Mouse (Mus musculus): ENCODE measurements at regions not wholly inside any gene's neighbourhood (a gene's known extent, or its start where the extent isn't known, plus 50 kb on each side); places are given as distances from the start of the nearest gene placed in this dataset.

- Histone ChIP-seq H3K36me3 (ENCODE audit: control insufficient read depth, insufficient read depth, low read length) (no peaks in the 10 kb centered on the region), H3K27me3 (ENCODE audit: control insufficient read depth, insufficient read depth, low read length) (no peaks in the 10 kb centered on the region), H3K4me1 (ENCODE audit: control insufficient read depth, insufficient read depth, insufficient read length) (no peaks in the 10 kb centered on the region), H3K4me3 (ENCODE audit: extremely low read depth, insufficient read depth, insufficient read length) (no peak overlapping the region), H3K27ac (ENCODE audit: insufficient read depth, low read length) (no peak overlapping the region)
- no peak for DNase-seq (ENCODE audit: low read depth in 1 of 2, low spot score in 2 of 2)
- TF ChIP-seq POLR2A (IDR thresholded peaks at IDR 0.05; ENCODE audit: low read depth, low read length) (no peak), CTCF (IDR thresholded peaks at IDR 0.05; ENCODE audit: extremely low read depth, insufficient read depth, insufficient read length, insufficient replicate concordance) (no peak)
- WGBS = 88% methylated on average over 6 of the region's 6 CpGs
Observed at GRCm38 (mm10) chr19:14181661-14182415, 268.5 kb downstream of the Olfr1505 start.

- Histone ChIP-seq H3K4me1 (ENCODE audit: control insufficient read depth, insufficient read depth, insufficient read length) (no peaks in the 10 kb centered on the region), H3K27me3 (ENCODE audit: control insufficient read depth, insufficient read depth, low read length) (no peaks in the 10 kb centered on the region), H3K27ac (ENCODE audit: insufficient read depth, low read length) (no peak overlapping the region), H3K4me3 (ENCODE audit: extremely low read depth, insufficient read depth, insufficient read length) (no peak overlapping the region; the same call in 1 of the 2 replicates), H3K36me3 (ENCODE audit: control insufficient read depth, insufficient read depth, low read length) (no peaks in the 10 kb centered on the region)
- DNase-seq (ENCODE audit: low read depth in 1 of 2, low spot score in 2 of 2) = no peak
- TF ChIP-seq CTCF (IDR thresholded peaks at IDR 0.05; ENCODE audit: extremely low read depth, insufficient read depth, insufficient read length, insufficient replicate concordance) (no peak), POLR2A (IDR thresholded peaks at IDR 0.05; ENCODE audit: low read depth, low read length) (no peak)
- 94% methylated on average over 3 of the region's 3 CpGs for WGBS
Observed at GRCm38 (mm10) chr19:14191820-14192219, 278.5 kb downstream of the Olfr1505 start.

- H3K27me3 ChIP-seq (ENCODE audit: control insufficient read depth, insufficient read depth, low read length) = no peaks in the 10 kb centered on the region
- H3K36me3 ChIP-seq (ENCODE audit: control insufficient read depth, insufficient read depth, low read length) = no peaks in the 10 kb centered on the region
- H3K4me3 ChIP-seq (ENCODE audit: extremely low read depth, insufficient read depth, insufficient read length) = no peak overlapping the region
- 82% methylated on average over 3 of the region's 3 CpGs for WGBS
- no peak for DNase-seq (ENCODE audit: low read depth in 1 of 2, low spot score in 2 of 2)
- TF ChIP-seq POLR2A (IDR thresholded peaks at IDR 0.05; ENCODE audit: low read depth, low read length) (no peak), CTCF (IDR thresholded peaks at IDR 0.05; ENCODE audit: extremely low read depth, insufficient read depth, insufficient read length, insufficient replicate concordance) (no peak)
- H3K27ac ChIP-seq (ENCODE audit: insufficient read depth, low read length) = no peak overlapping the region
- H3K4me1 ChIP-seq (ENCODE audit: control insufficient read depth, insufficient read depth, insufficient read length) = no peaks in the 10 kb centered on the region
Observed at GRCm38 (mm10) chr19:14197864-14198263, 284.5 kb downstream of the Olfr1505 start.

GRCm38 (mm10) chr19:14220507-14220909, 307.2 kb downstream of the Olfr1505 start:
- peaks cover 4% of the 10 kb centered on the region; the same call in 1 of the 2 replicates for H3K4me1 ChIP-seq (ENCODE audit: control insufficient read depth, insufficient read depth, insufficient read length)
- no peaks in the 10 kb centered on the region for H3K27me3 ChIP-seq (ENCODE audit: control insufficient read depth, insufficient read depth, low read length)
- no peak overlapping the region for H3K4me3 ChIP-seq (ENCODE audit: extremely low read depth, insufficient read depth, insufficient read length)
- DNase-seq (ENCODE audit: low read depth in 1 of 2, low spot score in 2 of 2) = no peak
- no peaks in the 10 kb centered on the region for H3K36me3 ChIP-seq (ENCODE audit: control insufficient read depth, insufficient read depth, low read length)
- WGBS = 77% methylated on average over 4 of the region's 4 CpGs
- TF ChIP-seq POLR2A (IDR thresholded peaks at IDR 0.05; ENCODE audit: low read depth, low read length) (no peak), CTCF (IDR thresholded peaks at IDR 0.05; ENCODE audit: extremely low read depth, insufficient read depth, insufficient read length, insufficient replicate concordance) (no peak)
- H3K27ac ChIP-seq (ENCODE audit: insufficient read depth, low read length) = no peak overlapping the region

- no peak overlapping the region for H3K27ac ChIP-seq (ENCODE audit: insufficient read depth, low read length)
- H3K4me1 ChIP-seq (ENCODE audit: control insufficient read depth, insufficient read depth, insufficient read length) = peaks cover 4% of the 10 kb centered on the region; the same call in 1 of the 2 replicates
- DNase-seq (ENCODE audit: low read depth in 1 of 2, low spot score in 2 of 2) = peak in 1 of 2 experiments; percentile 29
- no peak overlapping the region for H3K4me3 ChIP-seq (ENCODE audit: extremely low read depth, insufficient read depth, insufficient read length)
- WGBS = 19% methylated on average over 6 of the region's 6 CpGs
- TF ChIP-seq POLR2A (IDR thresholded peaks at IDR 0.05; ENCODE audit: low read depth, low read length) (no peak), CTCF (IDR thresholded peaks at IDR 0.05; ENCODE audit: extremely low read depth, insufficient read depth, insufficient read length, insufficient replicate concordance) (no peak)
- no peaks in the 10 kb centered on the region for H3K36me3 ChIP-seq (ENCODE audit: control insufficient read depth, insufficient read depth, low read length)
- H3K27me3 ChIP-seq (ENCODE audit: control insufficient read depth, insufficient read depth, low read length) = no peaks in the 10 kb centered on the region
Observed at GRCm38 (mm10) chr19:14225061-14225696, 311.8 kb downstream of the Olfr1505 start.

GRCm38 (mm10) chr19:14225787-14226186, 312.5 kb downstream of the Olfr1505 start:
- Histone ChIP-seq H3K4me1 (ENCODE audit: control insufficient read depth, insufficient read depth, insufficient read length) (peaks cover 4% of the 10 kb centered on the region; the same call in 1 of the 2 replicates), H3K27me3 (ENCODE audit: control insufficient read depth, insufficient read depth, low read length) (no peaks in the 10 kb centered on the region), H3K27ac (ENCODE audit: insufficient read depth, low read length) (no peak overlapping the region), H3K4me3 (ENCODE audit: extremely low read depth, insufficient read depth, insufficient read length) (no peak overlapping the region), H3K36me3 (ENCODE audit: control insufficient read depth, insufficient read depth, low read length) (no peaks in the 10 kb centered on the region)
- 81% methylated on average over 4 of the region's 4 CpGs for WGBS
- TF ChIP-seq POLR2A (IDR thresholded peaks at IDR 0.05; ENCODE audit: low read depth, low read length) = no peak
- no peak for TF ChIP-seq CTCF (IDR thresholded peaks at IDR 0.05; ENCODE audit: extremely low read depth, insufficient read depth, insufficient read length, insufficient replicate concordance)
- DNase-seq (ENCODE audit: low read depth in 1 of 2, low spot score in 2 of 2) = no peak

GRCm38 (mm10) chr19:14226521-14226920, 313.2 kb downstream of the Olfr1505 start:
- peaks cover 4% of the 10 kb centered on the region; the same call in 1 of the 2 replicates for H3K4me1 ChIP-seq (ENCODE audit: control insufficient read depth, insufficient read depth, insufficient read length)
- H3K36me3 ChIP-seq (ENCODE audit: control insufficient read depth, insufficient read depth, low read length) = no peaks in the 10 kb centered on the region
- H3K27ac ChIP-seq (ENCODE audit: insufficient read depth, low read length) = no peak overlapping the region
- no peak for TF ChIP-seq POLR2A (IDR thresholded peaks at IDR 0.05; ENCODE audit: low read depth, low read length)
- TF ChIP-seq CTCF (IDR thresholded peaks at IDR 0.05; ENCODE audit: extremely low read depth, insufficient read depth, insufficient read length, insufficient replicate concordance) = no peak
- H3K4me3 ChIP-seq (ENCODE audit: extremely low read depth, insufficient read depth, insufficient read length) = no peak overlapping the region
- DNase-seq (ENCODE audit: low read depth in 1 of 2, low spot score in 2 of 2) = no peak
- no peaks in the 10 kb centered on the region for H3K27me3 ChIP-seq (ENCODE audit: control insufficient read depth, insufficient read depth, low read length)

Data from spleen, adult 2 months (tissue).